Mouse (Mus musculus): Measurements from ENCODE around the gene Armc2. TPM values are rescaled to one million over a fixed set of nuclear protein-coding genes. Genes with fewer than 3 reads are reported as not detected.

Armc2 gene
- total and polyA plus RNA-seq, 3 experiments: 0.34 to 0.99 (median 0.90) TPM

GRCm38 (mm10) chr10:41887080-41887821, 131.0 kb downstream of the Armc2 start:
- Histone ChIP-seq H3K4me1 (ENCODE audit: control insufficient read depth in 1 of 2, insufficient read depth in 2 of 2) (peaks cover 3 to 59% of the 10 kb centered on the region in 2 experiments; a peak in 3 of 4 replicates), H3K9ac (ENCODE audit: insufficient read depth, low read depth) (peak overlapping the region; percentile 39), H3K27me3 (replicated peaks) (no peaks in the 10 kb centered on the region), H3K4me2 (ENCODE audit: insufficient read depth, low read depth, poor library complexity, severe bottlenecking) (peak overlapping the region; percentile 43), H3K9me3 (replicated peaks; ENCODE audit: low read length) (no peaks in the 10 kb centered on the region), H3K79me2 (replicated peaks; ENCODE audit: control insufficient read depth, extremely low read depth, insufficient read depth, poor library complexity, severe bottlenecking) (0 out of 2 replicates have a peak, but pooled peaks cover 2% of the 10 kb centered on the region), H3K27ac (ENCODE audit: insufficient read depth, low read depth) (peak overlapping the region; percentile 89), H3K4me3 (replicated peaks in 1 of 3; ENCODE audit: low read depth in 2 of 3, low read length in 2 of 3, poor library complexity in 1 of 3) (peak overlapping the region; percentile 58 to 73 (median 65)), H3K36me3 (replicated peaks in 1 of 2; ENCODE audit: control insufficient read depth in 1 of 2, insufficient read depth in 1 of 2, low read length in 1 of 2) (no peaks in the 10 kb centered on the region)
- in situ Hi-C loops (cut with MboI; ENCODE audit: low pct_ligation_motif_present, low pct_unique_long_range_greater_than_20kb, low sequenced_read_pairs) (loop anchor here (10.0 kb wide), 1 partner anchor 52 kb away; no protein-coding TSS in a partner anchor), dilution Hi-C loops (cut with MboI; ENCODE audit: extremely low pct_ligation_motif_present, extremely low pct_unique_long_range_greater_than_20kb, low sequenced_read_pairs) (no loop called here)
- peak; percentile 92 for DNase-seq (ENCODE audit: extremely low read depth)
- TF ChIP-seq TCF12 (IDR thresholded peaks at IDR 0.05; ENCODE audit: low read depth, low read length) (peak; percentile 60; the same call in 1 of the 2 replicates), JUND (conservative IDR thresholded peaks at IDR 0.05; ENCODE audit: low read depth, low read length) (no peak), ELF1 (IDR thresholded peaks at IDR 0.05; ENCODE audit: low read depth, low read length) (0 out of 2 replicates have a peak, but pooled peaks have one; percentile 21), ZNF384 (IDR thresholded peaks at IDR 0.05; ENCODE audit: low read depth, low read length) (no peak), MXI1 (IDR thresholded peaks at IDR 0.05; ENCODE audit: low read depth, low read length) (peak; percentile 40; the same call in 1 of the 2 replicates), MEF2A (IDR thresholded peaks at IDR 0.05; ENCODE audit: borderline replicate concordance, low read depth, low read length) (peak; percentile 9; the same call in 1 of the 2 replicates), TBP (conservative IDR thresholded peaks at IDR 0.05; ENCODE audit: low read depth, low read length) (0 out of 2 replicates have a peak, but pooled peaks have one; percentile 14), MAX (IDR thresholded peaks at IDR 0.05; ENCODE audit: low read length) (peak; percentile 46; the same call in 1 of the 2 replicates), CHD1 (IDR thresholded peaks at IDR 0.05; ENCODE audit: low read depth, low read length) (no peak), POLR2A (IDR thresholded peaks at IDR 0.05; ENCODE audit: low read depth, low read length) (peak; percentile 43; the same call in 1 of the 2 replicates), NELFE (IDR thresholded peaks at IDR 0.05; ENCODE audit: low read depth, low read length) (peak; percentile 66; the same call in 1 of the 2 replicates), JUN (IDR thresholded peaks at IDR 0.05; ENCODE audit: insufficient read depth, low read depth, low read length) (no peak), ZKSCAN1 (IDR thresholded peaks at IDR 0.05; ENCODE audit: borderline replicate concordance, low read depth, low read length) (no peak), ETS1 (conservative IDR thresholded peaks at IDR 0.05; ENCODE audit: low read depth, low read length) (no peak), UBTF (IDR thresholded peaks at IDR 0.05; ENCODE audit: low read depth, low read length) (peak; percentile 96), SIN3A (IDR thresholded peaks at IDR 0.05; ENCODE audit: low read length) (0 out of 2 replicates have a peak, but pooled peaks have one; percentile 46), MAZ (IDR thresholded peaks at IDR 0.05; ENCODE audit: low read depth, low read length) (0 out of 2 replicates have a peak, but pooled peaks have one; percentile 24), HCFC1 (IDR thresholded peaks at IDR 0.05; ENCODE audit: low read depth, low read length) (no peak), CHD2 (IDR thresholded peaks at IDR 0.05; ENCODE audit: low read length) (peak; percentile 64), RAD21 (IDR thresholded peaks at IDR 0.05; ENCODE audit: low read depth, low read length) (no peak), NRF1 (IDR thresholded peaks at IDR 0.05; ENCODE audit: low read depth, low read length) (peak; percentile 80)

All from CH12.LX (cell line).